Mouse (Mus musculus): Measurements from ENCODE around the gene Gon4l. TPM values are rescaled to one million over a fixed set of nuclear protein-coding genes. Genes with fewer than 3 reads are reported as not detected.

Gene Gon4l
- polyA plus RNA-seq, 1 experiment from 2014 or later = 12.3 TPM

GRCm38 (mm10) chr3:88951327-88951800 is 116.3 kb downstream of the Gon4l start:
- 3% methylated on average over 5 of the region's 5 CpGs for WGBS
- no peak for ATAC-seq (ENCODE audit: low read depth)
- H3K27ac ChIP-seq (replicated peaks) = peak overlapping the region; percentile 99

GRCm38 (mm10) chr3:88953246-88953645 is 118.2 kb downstream of the Gon4l start:
- no peak for ATAC-seq (ENCODE audit: low read depth)
- Histone ChIP-seq H3K9ac (no peak overlapping the region), H3K4me2 (no peak overlapping the region), H3K36me3 (no peaks in the 10 kb centered on the region), H3K27me3 (no peaks in the 10 kb centered on the region), H3K9me3 (no peaks in the 10 kb centered on the region), H3K27ac (replicated peaks) (no peak overlapping the region), H3K4me1 (replicated peaks) (peaks cover 38% of the 10 kb centered on the region), H3K4me3 (no peak overlapping the region)
- 86% methylated on average over 4 of the region's 4 CpGs for WGBS

More at GRCm38 (mm10) chr3:88951327-88951800, 116.3 kb downstream of the Gon4l start:
- Histone ChIP-seq H3K9ac (peak overlapping the region; percentile 93), H3K4me1 (replicated peaks) (peaks cover 47% of the 10 kb centered on the region), H3K9me3 (no peaks in the 10 kb centered on the region), H3K36me3 (no peaks in the 10 kb centered on the region), H3K27me3 (no peaks in the 10 kb centered on the region), H3K4me3 (peak overlapping the region; percentile 79), H3K4me2 (peak overlapping the region; percentile 87)

DNA sequence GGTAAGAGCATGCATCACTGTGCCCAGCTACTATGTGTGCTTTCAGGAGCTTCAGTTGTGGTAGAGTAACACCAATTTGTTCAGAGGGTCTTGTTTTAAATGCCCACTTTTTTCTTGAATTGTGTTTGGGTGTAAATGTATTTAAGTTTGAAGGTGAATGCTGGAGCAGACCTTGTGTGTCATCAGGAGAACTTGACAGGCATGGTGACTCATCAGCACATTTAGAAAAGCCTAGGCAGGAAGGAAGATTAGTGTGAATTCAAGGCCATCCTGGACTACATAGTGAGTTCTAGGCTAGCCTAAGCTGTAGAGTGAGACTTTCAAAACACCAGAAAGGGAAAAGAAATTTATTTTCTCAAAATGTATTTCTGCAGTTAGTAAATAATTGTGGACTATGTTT is 118.7 kb downstream of the Gon4l start:
- Histone ChIP-seq H3K9me3 (no peaks in the 10 kb centered on the region), H3K9ac (no peak overlapping the region), H3K4me2 (no peak overlapping the region), H3K4me1 (replicated peaks) (peaks cover 33% of the 10 kb centered on the region), H3K27ac (replicated peaks) (no peak overlapping the region), H3K27me3 (no peaks in the 10 kb centered on the region), H3K36me3 (no peaks in the 10 kb centered on the region), H3K4me3 (no peak overlapping the region)
- no peak for ATAC-seq (ENCODE audit: low read depth)

Other genes with a start within 250 kb of the Gon4l start
- 146 and 157 TPM in 2 replicates for gene Arhgef2, start 229.3 kb upstream of the Gon4l start, polyA plus RNA-seq (2015; fragmentation: Nextera tagmentation; extraction: Ambion mirVana)
- not detected in 2 replicates for gene Rxfp4, start 182.1 kb upstream of the Gon4l start, polyA plus RNA-seq (2015; fragmentation: Nextera tagmentation; extraction: Ambion mirVana)
- 95.0 and 104 TPM in 2 replicates for gene Khdc4, start 149.4 kb upstream of the Gon4l start, polyA plus RNA-seq (2015; fragmentation: Nextera tagmentation; extraction: Ambion mirVana)
- gene Rit1, start 118.4 kb upstream of the Gon4l start, polyA plus RNA-seq (2015; fragmentation: Nextera tagmentation; extraction: Ambion mirVana) = 60.7 and 65.0 TPM in 2 replicates
- gene Syt11, start 60.1 kb upstream of the Gon4l start, polyA plus RNA-seq (2015; fragmentation: Nextera tagmentation; extraction: Ambion mirVana) = 234 and 259 TPM in 2 replicates
- 41.1 and 45.3 TPM in 2 replicates for gene Msto1, start 78.8 kb downstream of the Gon4l start, polyA plus RNA-seq (2015; fragmentation: Nextera tagmentation; extraction: Ambion mirVana)
- gene Ash1l, start 115.4 kb downstream of the Gon4l start, polyA plus RNA-seq (2015; fragmentation: Nextera tagmentation; extraction: Ambion mirVana) = 19.1 and 20.6 TPM in 2 replicates
- gene Dap3, start 116.0 kb downstream of the Gon4l start, polyA plus RNA-seq (2015; fragmentation: Nextera tagmentation; extraction: Ambion mirVana) = 145 and 152 TPM in 2 replicates

Measured in neural tube, embryonic 13.5 days (tissue).